Mouse (Mus musculus): ENCODE measurements around the gene Pxt1.
"Not testable (repeated sequence)": the region's sequence is repeated elsewhere in the genome, so short reads cannot be mapped to it uniquely, and the experiment has no call there.

Gene Pxt1

DNA sequence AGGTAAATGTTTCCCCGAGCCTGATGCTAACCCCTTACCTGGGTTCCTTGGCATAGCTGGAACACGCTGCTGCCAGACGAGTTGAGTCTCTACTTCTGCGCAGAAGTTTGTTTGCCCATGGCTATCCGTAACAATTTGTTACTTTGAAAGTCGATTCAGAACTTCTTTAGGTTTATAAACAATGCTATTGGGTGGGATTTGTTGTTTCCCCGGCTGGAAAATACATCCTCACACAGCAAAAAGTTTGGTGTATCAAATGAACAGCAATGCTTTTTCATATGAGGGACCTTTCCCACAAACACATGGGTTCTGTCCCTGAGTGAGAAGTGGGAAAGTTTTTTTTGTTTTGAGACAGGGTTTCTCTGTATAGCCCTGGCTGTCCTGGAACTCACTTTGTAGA is at the start of gene Pxt1:
Pxt1 (minus strand) TSS at position 101 of the 400 bp plus-strand sequence.
- no peak for DNase-seq

- not testable (repeated sequence) for DNase-seq
These were observed 49.4 kb upstream of the Pxt1 start for GRCm38 (mm10) chr17:28993004-28993403.

- no peak for DNase-seq
These were observed 48.5 kb upstream of the Pxt1 start for GRCm38 (mm10) chr17:28992105-28992504.

GRCm38 (mm10) chr17:28991286-28991685 is 47.6 kb upstream of the Pxt1 start:
- no peak for DNase-seq

GRCm38 (mm10) chr17:28990060-28990459 is 46.4 kb upstream of the Pxt1 start:
- DNase-seq, result no peak

- DNase-seq, result no peak
These were observed 45.4 kb upstream of the Pxt1 start for GRCm38 (mm10) chr17:28988996-28989395.

- DNase-seq, result no peak
These were observed 44.7 kb upstream of the Pxt1 start for GRCm38 (mm10) chr17:28988291-28988690.

DNA sequence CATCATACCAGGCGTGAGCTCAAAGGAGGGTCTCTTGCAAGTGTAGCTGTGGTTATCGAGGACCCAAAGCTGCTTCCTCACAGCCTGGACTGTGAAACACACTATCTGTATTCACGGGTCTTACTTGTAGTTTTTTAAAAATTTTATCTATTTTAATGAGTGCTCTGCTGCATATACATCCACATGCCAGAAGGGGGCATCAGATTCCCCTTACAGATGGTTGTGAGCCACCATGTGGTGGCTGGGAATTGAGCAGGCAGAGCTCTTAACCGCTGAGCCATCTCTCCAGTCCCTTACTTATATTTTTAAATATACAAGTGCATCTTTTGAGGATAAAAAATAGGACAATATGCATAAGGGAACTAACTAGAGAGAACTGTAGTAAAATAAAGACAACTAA is 44.1 kb upstream of the Pxt1 start:
- peak in 1 of 2 experiments; percentile 43 for DNase-seq

DNA sequence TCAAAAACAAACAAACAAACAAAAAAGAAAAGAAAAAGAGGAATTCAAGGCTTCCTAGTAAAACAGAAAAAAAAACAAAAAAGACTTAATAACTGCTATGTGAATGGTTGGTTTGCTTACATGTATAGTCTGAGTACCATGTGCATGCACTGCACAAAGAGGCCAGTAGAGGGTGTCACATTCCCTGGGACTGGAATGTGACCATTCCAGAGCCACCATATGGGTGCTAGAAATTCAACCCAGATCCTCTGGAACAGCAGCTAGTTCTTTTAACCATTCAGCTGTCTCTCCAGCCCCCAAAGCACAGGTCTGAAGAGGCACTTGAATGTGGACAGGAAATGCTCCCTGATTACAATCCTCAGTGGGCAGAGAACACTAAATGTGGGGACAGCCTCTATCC is 43.2 kb upstream of the Pxt1 start:
- DNase-seq, result peak in 1 of 2 experiments; percentile 40

DNA sequence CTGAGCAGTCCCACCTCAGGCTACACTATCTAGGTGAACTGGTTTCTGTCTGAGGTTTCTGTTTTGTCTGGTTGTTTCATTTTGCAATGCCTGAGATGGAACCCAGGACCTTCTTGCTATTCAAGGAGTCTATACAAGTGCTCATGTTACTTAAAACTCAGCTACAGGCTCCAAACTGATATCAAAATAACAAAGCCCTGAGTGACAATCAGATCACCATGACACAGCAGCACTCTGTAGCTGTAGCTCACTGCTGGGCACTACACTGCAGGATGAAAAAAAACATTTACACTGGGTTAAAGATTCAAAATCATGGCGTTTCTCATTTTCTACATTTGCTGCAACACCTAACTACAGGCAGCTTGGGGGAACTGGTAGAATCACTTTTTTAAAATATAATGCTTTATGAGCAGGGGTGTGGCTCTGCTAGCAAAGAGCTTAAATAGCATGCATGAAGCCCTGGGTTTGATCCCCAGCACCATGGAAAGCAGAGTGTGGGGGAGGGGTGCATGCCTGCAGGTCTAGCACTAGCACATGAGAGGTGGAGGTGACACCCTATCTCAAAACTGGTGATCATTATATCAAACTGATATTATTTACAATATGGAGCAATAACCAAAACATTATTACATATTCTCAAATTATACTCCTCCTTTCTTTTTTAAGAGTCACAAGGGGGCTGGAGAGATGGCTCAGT is 41.2 kb upstream of the Pxt1 start:
- no peak for DNase-seq

- no peak for DNase-seq
These were observed 39.0 kb upstream of the Pxt1 start for GRCm38 (mm10) chr17:28982591-28982990.

- DNase-seq, result no peak
These were observed 37.4 kb upstream of the Pxt1 start for GRCm38 (mm10) chr17:28981081-28981480.

- DNase-seq, result no peak
These were observed 35.5 kb upstream of the Pxt1 start for GRCm38 (mm10) chr17:28979091-28979490.

- no peak for DNase-seq
These were observed 26.5 kb upstream of the Pxt1 start for GRCm38 (mm10) chr17:28970122-28970521.

- peak; percentile 13 to 26 for DNase-seq
These were observed 23.5 kb upstream of the Pxt1 start for GRCm38 (mm10) chr17:28967021-28967610.

- no peak for DNase-seq
These were observed 18.0 kb upstream of the Pxt1 start for GRCm38 (mm10) chr17:28961596-28961995.

DNA sequence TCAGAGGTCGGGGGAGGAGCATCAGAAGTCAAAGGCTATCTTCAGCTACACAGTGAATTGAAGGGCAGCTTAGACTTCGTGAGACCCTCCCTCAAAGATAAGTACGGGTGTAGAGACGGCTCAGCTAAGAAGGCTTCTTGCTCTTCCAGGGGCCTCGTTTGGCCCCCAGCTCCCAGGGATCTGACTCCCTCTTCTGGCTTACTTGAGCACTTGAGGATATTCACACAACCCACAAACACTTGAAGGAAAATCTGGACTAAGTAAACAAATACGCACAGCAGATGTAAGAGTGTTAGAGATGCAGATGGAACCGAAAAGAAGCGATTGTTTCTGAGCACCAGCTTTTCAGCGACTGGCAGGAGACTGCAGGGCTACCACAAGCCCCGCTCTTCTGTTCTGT is 17.0 kb upstream of the Pxt1 start:
- DNase-seq, result no peak

DNA sequence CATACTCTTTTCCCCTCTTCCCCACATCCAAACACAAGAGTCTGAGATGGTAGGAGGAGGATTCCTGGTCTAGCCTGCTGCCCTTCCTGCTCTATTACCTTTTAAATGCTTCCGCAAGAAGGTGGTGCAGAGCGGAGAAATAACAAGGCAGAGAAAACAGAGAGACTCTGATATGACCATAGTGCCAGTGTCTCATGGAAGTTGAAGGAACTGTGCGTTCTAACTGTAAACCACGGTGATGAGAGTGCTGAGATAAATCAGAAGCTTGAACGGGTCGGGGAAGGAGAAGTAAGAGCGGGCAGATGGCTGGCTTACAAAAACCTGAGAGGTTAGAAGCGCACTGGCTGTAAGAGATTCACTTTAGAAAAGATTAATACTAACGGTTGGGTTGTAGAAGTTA is 10.8 kb upstream of the Pxt1 start:
- no peak for DNase-seq

DNA sequence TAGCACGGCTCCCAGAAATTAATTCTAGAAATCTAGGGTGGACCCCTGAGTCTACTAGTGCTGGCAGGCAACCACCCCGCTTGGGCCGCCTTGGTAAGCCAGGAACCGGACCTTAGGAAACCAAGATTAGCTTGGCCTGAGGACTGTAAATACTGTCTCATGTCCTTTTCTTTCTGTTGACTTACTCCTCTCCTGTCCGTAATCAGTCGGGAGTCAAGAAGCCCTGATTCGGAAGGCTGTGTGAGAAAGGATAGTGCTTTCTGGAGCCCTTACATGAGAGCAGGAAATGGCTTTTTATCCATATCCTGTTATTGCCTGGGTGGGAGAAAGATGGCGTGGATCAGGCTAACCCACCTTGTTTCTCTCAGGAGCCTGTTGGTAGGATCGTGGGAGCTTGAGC is 9.6 kb upstream of the Pxt1 start:
- DNase-seq, result peak in 1 of 2 experiments; percentile 13

DNA sequence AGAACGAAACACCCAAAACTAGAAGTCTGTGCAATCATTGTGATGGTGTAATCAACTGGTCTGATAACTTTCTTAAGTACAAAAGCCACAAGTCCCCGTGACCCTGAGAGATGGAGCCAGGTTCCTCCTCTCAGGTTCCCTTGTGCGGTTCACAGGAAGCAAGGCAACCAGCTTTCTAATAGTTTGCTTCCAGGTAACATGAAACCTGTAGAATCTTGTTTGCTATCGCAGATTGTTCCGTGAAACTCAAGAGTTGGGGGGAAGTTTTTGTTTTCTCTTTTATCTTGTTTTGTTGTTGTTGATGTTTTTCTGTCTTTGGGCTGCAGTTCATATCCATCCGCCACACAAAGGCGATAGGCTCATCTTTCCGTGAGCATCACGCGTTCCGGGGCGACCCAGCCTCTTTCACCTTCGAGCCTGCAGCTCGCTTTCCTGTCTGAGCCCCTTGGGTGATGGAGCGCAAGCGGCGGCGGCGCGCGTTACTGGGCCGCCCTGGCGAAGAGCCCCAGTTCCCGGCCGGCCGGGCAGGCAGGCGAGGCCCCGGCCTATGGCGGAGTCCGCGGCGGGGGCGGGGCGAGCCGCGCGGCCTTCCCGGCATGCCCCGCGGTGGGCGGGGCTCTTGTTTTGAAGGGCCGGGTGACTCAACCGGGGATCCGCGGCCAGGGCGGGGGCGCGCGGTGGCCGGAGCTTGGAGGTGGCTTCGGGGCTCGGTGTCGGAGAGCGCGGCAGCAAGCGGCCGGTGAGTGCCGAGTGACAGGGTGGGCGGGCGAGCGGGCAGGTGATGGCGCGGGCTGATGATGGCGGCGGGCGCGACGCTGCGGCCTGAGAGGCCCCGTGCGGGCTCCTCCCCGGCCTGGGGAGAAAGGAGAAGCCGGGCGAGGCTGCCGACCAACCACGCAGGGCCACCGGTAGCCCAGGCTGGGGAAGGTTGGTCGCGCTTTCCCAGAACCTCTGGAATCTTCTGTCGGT is 8.5 kb upstream of the Pxt1 start, which contains the start of gene Kctd20:
Kctd20 (plus strand) TSS at position 120 of the 969 bp plus-strand sequence.
- DNase-seq, result peak; percentile 92 to 98

DNA sequence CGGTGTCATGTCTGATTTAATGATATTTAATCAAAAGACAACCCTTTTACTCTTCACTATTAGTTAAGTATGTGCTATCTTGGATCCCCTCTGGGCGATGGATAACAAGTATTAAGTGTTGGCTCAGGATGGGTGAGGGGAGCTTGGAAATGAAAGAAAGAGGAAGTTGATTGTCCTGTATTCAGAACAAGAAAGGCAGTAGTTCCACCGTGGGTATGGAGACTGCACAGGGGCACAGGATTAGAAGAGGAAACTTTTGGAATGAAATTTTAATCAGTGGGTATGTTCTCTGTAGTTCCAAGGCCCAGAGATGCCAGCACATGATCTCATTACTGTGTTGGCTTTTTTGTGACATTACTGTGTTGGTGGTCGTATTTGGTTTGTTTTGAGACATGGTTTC is 7.1 kb upstream of the Pxt1 start:
- DNase-seq, result no peak

- DNase-seq, result no peak
These were observed 5.0 kb upstream of the Pxt1 start for GRCm38 (mm10) chr17:28948661-28949060.
